Mouse (Mus musculus) kidney, postnatal 4 days (tissue): ENCODE data around the gene Rap1b.
A peak's percentile ranks its signal among the peaks of the same experiment; 100 is the strongest.
"Not testable (repeated sequence)": the region's sequence is repeated elsewhere in the genome, so short reads cannot be mapped to it uniquely, and the experiment has no call there.

Experiments
- DNase-seq, 2 experiments: peaks; one replicate each; pipeline ENCODE4 v3.0.0; 2021; ENCODE audit warnings: mixed read lengths in 2 of 2

Rap1b gene

DNA sequence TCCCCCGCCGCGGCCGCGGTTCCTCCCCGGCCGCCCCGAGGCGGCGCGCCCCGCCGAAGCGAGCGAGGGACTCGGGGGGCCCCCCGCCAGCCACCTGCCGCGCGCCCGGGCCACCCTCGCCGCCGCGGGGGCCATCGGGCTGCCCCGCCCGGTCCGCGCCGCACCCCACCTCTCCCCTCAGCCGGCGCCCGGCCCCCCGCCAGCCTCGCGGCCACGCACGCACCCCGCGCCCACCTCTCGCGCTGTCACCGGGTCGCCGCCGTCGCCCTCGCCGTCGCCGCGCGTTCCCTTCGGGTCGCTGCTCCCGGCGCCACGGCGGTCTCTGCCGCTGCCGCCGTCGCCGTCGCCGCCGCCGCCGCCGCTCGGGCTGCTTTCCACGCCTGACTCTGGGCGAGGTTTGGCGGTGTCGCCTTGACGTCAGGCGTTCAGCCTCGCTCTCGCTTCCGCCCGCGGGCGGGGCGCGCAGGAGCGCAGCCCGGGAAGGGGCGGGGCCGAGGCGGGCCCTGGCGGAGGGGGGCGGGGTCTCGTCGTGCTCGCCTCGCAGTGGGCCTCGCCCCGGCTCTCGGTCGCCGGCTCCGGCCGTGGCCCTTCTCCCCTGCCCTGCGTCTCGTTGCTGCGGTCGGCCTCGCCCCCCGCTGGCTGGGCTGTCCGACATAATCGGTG is at the start of gene Rap1b:
Gene Rap1b (minus strand): TSS at position 439 of the 663 bp plus-strand sequence.
- peak; percentile 98 to 99 for DNase-seq

- no peak for DNase-seq
Measured at GRCm38 (mm10) chr10:117895186-117895585, 49.4 kb upstream of the Rap1b start.

DNA sequence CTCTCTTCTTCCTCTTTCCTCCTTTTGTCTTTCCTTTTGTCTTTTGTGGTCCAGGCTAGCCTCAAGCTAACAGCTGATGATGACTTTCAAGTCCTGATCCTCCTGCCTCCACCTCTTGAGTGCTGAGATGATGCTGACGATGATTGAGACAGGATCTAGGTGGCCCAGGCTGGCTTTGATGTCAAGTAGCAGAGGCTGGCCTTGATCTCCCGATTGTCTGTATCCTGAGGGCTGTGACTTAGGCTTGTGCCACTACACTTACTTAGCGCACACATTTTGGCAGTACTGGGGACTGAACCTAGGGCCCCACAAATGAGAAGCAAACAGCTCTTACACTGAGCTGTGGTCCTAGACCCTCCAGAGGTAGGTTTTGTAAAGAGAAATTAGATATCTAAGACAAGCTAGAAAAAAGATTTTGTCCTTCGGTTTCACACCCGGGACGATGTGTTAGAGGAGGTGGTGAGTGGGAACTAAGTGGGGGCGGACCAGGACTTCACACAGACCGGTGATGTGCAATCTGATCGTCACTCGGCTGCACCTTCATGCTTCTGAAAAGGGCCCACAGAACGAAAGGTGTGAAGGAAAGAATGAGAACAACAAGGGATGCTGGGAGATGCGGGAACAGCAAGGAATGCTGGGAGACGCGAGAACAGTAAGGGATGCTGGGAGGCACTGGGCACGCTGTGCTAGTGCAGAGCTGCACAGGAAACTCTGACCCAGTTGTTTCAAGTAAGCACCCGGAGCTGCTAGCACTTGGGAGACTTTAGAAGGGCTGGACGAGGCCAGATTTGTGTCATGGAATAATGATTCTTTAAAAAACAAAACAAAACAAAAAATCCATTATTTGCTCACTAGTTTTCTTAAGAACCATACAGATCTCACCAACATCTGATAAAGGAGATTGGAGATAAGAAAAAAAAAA is 48.5 kb upstream of the Rap1b start:
- no peak for DNase-seq

DNA sequence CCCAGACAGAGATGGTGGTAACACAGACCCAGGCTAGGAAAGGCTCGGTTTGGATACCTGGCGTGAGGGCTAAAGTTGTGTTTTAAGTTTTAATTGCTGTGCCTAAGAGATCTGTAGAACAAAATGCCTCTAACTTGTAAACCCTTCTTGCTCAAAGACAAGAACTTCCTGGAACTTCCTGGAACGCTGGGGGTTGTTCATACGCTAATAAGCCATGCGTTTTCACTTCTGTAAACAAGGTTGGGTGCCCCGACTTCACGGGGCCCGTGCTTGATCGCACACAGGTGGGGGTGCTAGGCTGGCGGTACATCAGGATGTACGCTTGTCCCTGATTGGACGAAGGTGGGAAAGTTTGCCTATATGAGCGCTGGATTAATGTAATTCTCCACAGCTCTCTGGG is 47.3 kb upstream of the Rap1b start:
- DNase-seq, result not testable (repeated sequence)

DNA sequence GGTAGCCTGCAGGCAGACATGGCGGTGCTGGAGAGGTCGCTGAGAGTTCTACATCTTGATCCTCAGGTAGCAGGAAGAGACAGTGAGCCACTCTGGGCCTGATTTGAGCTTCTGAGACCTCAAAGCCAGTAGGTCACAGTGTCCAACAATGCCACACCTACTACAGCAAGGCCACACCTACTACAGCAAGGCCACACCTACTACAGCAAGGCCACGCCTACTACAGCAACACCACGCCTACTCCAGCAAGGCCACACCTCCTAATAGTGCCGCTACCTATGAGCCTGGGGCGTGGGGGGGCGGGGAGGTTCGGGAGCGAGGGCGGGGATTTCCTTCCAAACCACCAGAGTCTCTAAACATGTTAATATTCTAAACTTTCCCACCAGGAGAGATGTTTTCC is 45.5 kb upstream of the Rap1b start:
- DNase-seq, result no peak

DNA sequence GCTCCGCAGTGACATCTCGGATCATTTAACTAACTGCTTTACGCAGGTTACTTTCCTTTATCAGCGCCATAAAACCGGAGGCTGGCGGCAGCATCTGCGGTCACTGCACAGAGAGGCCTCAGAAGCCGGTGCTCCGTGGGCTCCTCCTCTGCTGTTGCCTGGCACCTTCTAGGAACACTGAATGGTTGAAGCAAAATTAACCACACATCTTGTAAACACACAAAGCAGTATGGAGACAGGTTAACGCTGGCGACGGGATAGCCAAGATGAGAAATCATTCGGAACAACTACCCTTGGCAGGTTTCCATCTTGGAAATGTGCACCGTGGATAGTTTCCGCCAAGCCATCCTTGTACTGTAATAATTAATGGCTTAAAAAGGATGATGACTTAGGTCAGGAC is 43.0 kb upstream of the Rap1b start:
- DNase-seq, result peak; percentile 22 to 35

DNA sequence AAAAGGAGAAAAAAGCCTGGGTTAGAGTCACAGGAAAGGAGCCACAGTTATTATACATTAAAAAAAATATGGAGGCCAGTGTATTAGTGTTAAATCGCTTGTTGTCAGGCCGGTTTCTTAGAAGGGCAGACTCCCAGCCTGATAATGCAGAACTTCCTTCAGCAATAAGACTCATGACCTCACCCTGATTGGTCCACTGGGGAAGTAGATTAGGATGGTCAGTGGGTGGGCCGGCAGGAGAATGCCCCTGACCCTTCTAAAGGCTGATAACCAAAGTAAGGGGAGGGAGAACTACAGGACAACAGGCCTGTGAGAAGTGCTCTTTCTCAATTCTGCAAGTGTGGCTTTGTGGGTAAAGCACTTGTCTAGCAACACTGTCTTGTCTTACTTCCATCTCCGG is 39.5 kb upstream of the Rap1b start:
- DNase-seq, result no peak

GRCm38 (mm10) chr10:117884760-117885159 is 38.9 kb upstream of the Rap1b start:
- no peak for DNase-seq

DNA sequence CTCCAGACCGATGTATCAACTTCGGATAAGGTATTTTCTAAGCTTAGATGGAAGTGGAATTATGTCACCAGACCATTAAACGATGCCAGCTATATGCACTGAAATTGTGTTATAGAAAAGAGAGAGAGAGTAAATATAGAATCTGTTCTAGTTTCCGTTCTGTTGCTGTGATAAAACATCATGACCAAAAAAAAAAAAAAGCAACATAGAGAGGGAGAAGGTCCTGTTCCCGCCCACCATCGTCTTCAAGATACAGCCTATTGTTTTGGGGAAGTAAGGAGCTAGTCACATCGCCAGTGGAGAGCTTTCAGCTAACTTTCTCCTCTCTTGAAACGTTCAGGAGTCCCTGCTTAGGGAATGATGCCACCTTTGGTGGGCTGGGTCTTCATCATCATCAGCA is 37.6 kb upstream of the Rap1b start:
- no peak for DNase-seq

DNA sequence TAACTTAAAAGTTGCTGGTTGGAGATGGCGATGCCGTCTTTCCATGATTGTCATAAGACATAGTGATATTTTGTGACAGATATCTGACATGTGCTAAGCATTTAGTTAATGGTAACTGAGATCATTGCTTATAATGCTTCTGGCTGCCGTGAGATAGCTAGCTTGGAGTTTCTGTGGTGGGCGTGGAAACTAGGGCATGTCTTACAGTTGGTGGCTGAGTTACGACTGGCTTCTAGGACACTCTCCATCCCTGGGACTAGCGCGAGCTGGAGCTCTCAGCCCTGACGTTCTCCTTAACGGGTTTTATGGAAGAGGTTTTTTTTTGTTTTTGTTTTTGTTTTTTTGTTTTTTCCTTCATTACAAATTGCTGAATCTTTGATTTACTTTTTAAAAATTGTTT is 32.8 kb upstream of the Rap1b start:
- DNase-seq, result no peak

GRCm38 (mm10) chr10:117876801-117877200 is 31.0 kb upstream of the Rap1b start:
- no peak for DNase-seq

DNA sequence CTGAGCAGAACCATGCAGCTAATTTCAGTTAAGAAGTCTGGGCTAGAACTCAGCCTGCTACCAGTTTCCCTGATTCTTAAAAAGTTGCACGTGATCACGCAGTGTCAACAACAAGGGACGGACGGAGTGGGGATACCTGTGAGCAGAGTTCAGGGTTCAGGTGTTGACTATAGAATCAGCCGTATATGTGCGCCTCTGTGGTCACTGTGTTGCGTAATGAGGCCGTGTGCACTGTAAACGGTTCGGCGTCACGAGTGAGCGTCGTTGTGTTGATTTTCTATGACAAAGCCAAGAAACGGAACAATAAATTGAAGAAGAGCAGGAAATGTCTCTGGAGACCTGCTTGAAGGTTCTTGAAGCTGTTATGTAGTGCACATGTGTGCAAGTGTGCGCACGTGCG is 30.6 kb upstream of the Rap1b start:
- DNase-seq, result no peak

- DNase-seq, result no peak
Measured at GRCm38 (mm10) chr10:117874936-117875335, 29.1 kb upstream of the Rap1b start.

DNA sequence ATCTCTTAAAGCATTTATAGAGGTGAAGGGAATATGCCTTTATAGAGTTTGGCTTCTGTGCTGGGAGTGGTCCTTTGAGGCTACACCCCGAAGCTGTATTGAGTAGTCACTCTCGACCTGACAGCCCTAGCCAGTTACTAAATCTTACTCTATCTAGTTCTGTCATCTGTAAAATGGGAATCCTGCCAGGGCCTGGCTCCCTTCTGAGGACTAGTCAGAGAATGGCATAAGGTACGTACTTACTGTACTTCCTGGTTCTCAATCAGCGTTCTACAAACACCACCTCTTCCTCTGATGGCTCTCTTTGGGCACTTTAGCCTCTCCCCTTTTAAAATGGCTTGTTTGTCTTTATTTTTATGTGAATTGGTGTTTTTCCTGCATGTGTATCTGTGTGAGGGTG is 28.1 kb upstream of the Rap1b start:
- DNase-seq, result no peak

DNA sequence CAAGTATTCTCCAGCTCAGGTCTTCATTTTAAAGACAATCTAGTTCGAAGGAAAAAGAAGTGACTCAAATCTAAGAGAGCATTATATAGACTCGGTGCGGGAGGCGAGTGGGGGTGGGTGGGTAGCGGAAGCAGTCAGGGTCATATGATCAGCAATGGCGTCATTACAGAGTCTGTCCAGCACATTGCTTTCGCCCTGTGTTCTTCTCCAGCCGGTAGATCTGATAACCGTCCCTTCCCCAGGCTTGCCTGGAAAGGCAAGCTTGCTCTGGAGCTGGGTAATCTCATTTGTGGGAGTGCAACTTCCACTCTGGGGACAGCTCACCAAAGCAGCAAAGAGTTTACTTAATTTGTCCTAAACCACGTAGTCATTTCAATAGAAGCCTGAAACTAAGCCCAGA is 26.6 kb upstream of the Rap1b start:
- DNase-seq, result no peak

GRCm38 (mm10) chr10:117867301-117867700 is 21.5 kb upstream of the Rap1b start:
- DNase-seq, result no peak

DNA sequence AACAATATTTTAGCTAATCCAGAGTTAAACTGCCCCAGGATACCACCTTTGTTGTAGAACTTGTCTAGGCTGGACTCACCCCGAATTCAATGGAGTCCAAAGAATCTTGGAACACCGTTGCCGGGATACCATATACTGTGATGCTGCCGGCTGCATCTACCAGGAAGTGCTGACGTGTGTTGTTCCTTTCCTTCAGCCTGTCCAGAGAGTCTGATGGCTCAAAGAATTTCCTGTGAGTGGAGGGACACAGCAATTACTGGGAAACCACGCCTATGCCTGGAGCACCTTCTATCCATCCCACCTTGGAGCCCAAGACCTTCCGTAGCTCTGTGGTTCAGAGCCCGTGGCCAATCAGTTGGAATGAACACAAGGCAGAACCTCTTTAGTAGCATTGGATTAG is 20.8 kb upstream of the Rap1b start:
- DNase-seq, result no peak

GRCm38 (mm10) chr10:117864695-117865094 is 18.9 kb upstream of the Rap1b start:
- DNase-seq, result no peak

GRCm38 (mm10) chr10:117864251-117864650 is 18.4 kb upstream of the Rap1b start:
- no peak for DNase-seq

DNA sequence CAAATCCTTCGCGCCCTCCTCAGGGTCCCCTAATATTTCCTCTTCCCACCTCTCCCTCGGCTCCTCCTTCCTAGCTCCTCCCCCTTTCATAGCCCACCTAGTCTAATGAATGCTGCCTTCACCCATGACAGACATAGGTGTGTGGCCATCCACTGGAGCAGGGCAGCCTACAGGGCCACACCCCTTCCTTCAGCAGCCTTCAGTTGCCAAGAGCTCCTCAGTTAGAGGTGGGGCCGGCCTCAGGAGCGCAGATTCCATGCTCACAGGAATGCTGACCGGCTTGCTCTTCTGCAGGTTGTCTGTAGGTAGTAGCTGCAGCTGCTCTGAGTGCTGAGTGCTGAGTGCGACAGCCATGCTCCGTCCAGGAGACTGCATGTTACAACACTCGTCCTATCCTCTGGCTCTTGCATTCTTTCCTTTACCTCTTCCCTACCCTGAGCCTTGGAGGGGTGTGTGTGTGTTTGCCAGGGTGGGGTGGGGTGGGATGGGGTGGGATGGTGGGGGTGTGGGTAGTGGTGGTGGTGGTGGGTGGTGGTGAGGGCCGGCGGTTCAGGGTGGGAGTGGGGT is 16.3 kb upstream of the Rap1b start:
- peak in 1 of 2 experiments; percentile 17 for DNase-seq

GRCm38 (mm10) chr10:117860958-117861357 is 15.1 kb upstream of the Rap1b start:
- DNase-seq, result no peak

DNA sequence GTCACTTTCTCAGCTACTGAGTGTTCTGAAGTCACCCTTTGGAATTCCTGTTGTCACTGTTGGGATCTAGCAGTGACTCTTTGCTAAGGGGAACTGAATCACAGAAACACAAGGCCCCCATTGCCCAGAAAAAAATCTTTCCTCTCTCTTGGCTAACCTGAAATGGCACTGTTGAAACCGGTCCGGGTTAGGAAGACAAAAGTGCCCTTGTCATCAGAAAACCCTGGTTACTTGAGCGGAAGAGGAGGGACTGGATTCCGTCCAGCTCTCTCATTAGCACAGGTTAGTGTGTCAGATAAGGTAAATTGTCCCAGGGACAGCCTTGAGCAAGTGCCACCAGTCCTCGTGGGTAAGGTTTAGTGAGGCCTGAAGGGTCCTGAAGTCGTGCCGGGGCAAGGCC is 14.5 kb upstream of the Rap1b start:
- no peak for DNase-seq

DNA sequence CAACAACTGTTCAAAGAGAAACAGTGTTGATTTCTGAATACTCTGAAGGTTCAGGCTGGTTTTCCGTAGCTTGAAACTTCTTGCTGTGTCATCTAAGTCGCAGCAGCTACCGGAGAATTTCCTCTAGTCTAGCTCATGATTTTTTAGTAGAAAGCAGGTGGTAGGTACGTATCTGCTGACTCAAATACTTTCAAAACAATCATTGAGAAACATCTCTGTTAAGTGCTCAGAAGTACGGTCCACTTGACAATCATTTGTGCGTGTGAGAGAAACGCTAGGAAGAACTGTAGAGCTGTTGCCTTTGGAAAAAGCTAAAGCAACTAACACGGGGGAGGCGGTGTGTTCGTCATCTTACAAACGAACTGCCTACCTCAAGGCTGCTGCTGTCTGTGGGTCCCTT is 14.0 kb upstream of the Rap1b start:
- DNase-seq, result no peak

- DNase-seq, result no peak
Measured at GRCm38 (mm10) chr10:117858241-117858640, 12.4 kb upstream of the Rap1b start.
